Mouse (Mus musculus) heart, embryonic 14.5 days (tissue): ENCODE results near the gene Atp6v0b. TPM values are rescaled to one million over a fixed set of nuclear protein-coding genes. Genes with fewer than 3 reads are reported as not detected.

Source experiments
- ATAC-seq: fragments of 200-750 bp; cut with Nextera tagmentation; 2 replicates; pipeline ENCODE4 v1.8.0; 2017; ENCODE audit warnings: low read depth, moderate TSS enrichment; ENCODE audit not compliant: insufficient number of reproducible peaks, insufficient read depth, low FRiP score
- H3K27ac ChIP-seq, 2 experiments: fragments of 200-500 bp in 1 of 2; fragments of 300-500 bp in 1 of 2; sonication (generic) in 1 of 2; replicated peaks in 1 of 2; 2 replicates each; pipeline ENCODE4 v1.5.1; 2012 to 2014; ENCODE audit warnings: low read depth in 2 of 2, low read length in 2 of 2, control low read depth in 1 of 2, mild to moderate bottlenecking in 1 of 2, mixed read lengths in 1 of 2; ENCODE audit not compliant: control insufficient read depth in 1 of 2, insufficient read depth in 1 of 2
- H3K27me3 ChIP-seq: fragments of 300-500 bp; sonication (generic); 2 replicates; pipeline ENCODE4 v1.6.1; 2014; ENCODE audit warnings: mild to moderate bottlenecking, low read length, control low read depth; ENCODE audit not compliant: control insufficient read depth, insufficient read depth
- H3K36me3 ChIP-seq: fragments of 300-500 bp; sonication (generic); 2 replicates; pipeline ENCODE4 v1.6.1; 2014; ENCODE audit warnings: mild to moderate bottlenecking, control low read depth, low read length, mixed read lengths; ENCODE audit not compliant: control insufficient read depth, insufficient read depth
- H3K4me1 ChIP-seq, 2 experiments: fragments of 200-500 bp in 1 of 2; fragments of 300-500 bp in 1 of 2; sonication (generic) in 1 of 2; 2 replicates each; pipeline ENCODE4 v1.6.1; 2012 to 2014; ENCODE audit warnings: low read length in 2 of 2, control low read depth in 1 of 2, mixed read lengths in 1 of 2; ENCODE audit not compliant: control insufficient read depth in 2 of 2, insufficient read depth in 2 of 2
- H3K4me2 ChIP-seq: fragments of 300-500 bp; sonication (generic); 2 replicates; pipeline ENCODE4 v1.6.1; 2014; ENCODE audit warnings: mild to moderate bottlenecking, low read length
- H3K4me3 ChIP-seq, 2 experiments: fragments of 200-500 bp in 1 of 2; fragments of 300-500 bp in 1 of 2; sonication (generic) in 1 of 2; 2 replicates each; pipeline ENCODE4 v1.5.1; 2012 to 2014; ENCODE audit warnings: low read length in 2 of 2, mild to moderate bottlenecking in 2 of 2, control low read depth in 1 of 2, low read depth in 1 of 2, moderate library complexity in 1 of 2; ENCODE audit not compliant: control insufficient read depth in 1 of 2, insufficient read depth in 1 of 2
- H3K9ac ChIP-seq: fragments of 300-500 bp; sonication (generic); 2 replicates; pipeline ENCODE4 v1.6.1; 2014; ENCODE audit warnings: mild to moderate bottlenecking, low read length
- H3K9me3 ChIP-seq: fragments of 300-500 bp; sonication (generic); 2 replicates; pipeline ENCODE4 v1.6.1; 2016; ENCODE audit warnings: low read length, control low read depth; ENCODE audit not compliant: control insufficient read depth
- WGBS: fragments of 180-500 bp; shearing (Covaris S2); extraction: QIAGEN DNeasy Blood & Tissue Kit; methylation state at CpG from one replicate; pipeline ENCODE4 v1.1.7; 2014; 5-methylcytosine and 5-hydroxymethylcytosine counted together
- polyA plus RNA-seq: library from polyadenylated mRNA; unstranded; fragments of >200 nt; fragmentation: Nextera tagmentation; extraction: Ambion mirVana; gene quantifications from 2 replicates; pipeline ENCODE4 v1.2.1, GENCODE M21; 2014

The Atp6v0b gene
- polyA plus RNA-seq, 1 experiment from 2014 or later, result 250 TPM

- Histone ChIP-seq H3K36me3 (0 out of 2 replicates have a peak, but pooled peaks cover 6% of the 10 kb centered on the region), H3K4me3 (no peak overlapping the region), H3K9me3 (no peaks in the 10 kb centered on the region), H3K4me2 (no peak overlapping the region), H3K4me1 (peaks cover 12% of the 10 kb centered on the region in 2 experiments), H3K27ac (no peak overlapping the region), H3K9ac (no peak overlapping the region), H3K27me3 (no peaks in the 10 kb centered on the region; the same call in 1 of the 2 replicates)
- no peak for ATAC-seq
- 78% methylated on average over 3 of the region's 3 CpGs for WGBS
Measured at GRCm38 (mm10) chr4:117858794-117859193, 28.3 kb downstream of the Atp6v0b start.

- Histone ChIP-seq H3K9ac (no peak overlapping the region), H3K9me3 (no peaks in the 10 kb centered on the region), H3K36me3 (0 out of 2 replicates have a peak, but pooled peaks cover 6% of the 10 kb centered on the region), H3K4me1 (peaks cover 10% of the 10 kb centered on the region in 2 experiments), H3K4me2 (no peak overlapping the region), H3K27ac (no peak overlapping the region), H3K27me3 (no peaks in the 10 kb centered on the region; the same call in 1 of the 2 replicates), H3K4me3 (no peak overlapping the region)
- ATAC-seq, result no peak
- 79% methylated on average over 9 of the region's 9 CpGs for WGBS
Measured at GRCm38 (mm10) chr4:117855146-117855545, 32.0 kb downstream of the Atp6v0b start.

- Histone ChIP-seq H3K4me1 (peaks cover 13 to 15% of the 10 kb centered on the region in 2 experiments), H3K27me3 (no peaks in the 10 kb centered on the region), H3K9me3 (no peaks in the 10 kb centered on the region), H3K4me3 (no peak overlapping the region), H3K9ac (no peak overlapping the region), H3K4me2 (no peak overlapping the region), H3K36me3 (0 out of 2 replicates have a peak, but pooled peaks cover 3% of the 10 kb centered on the region), H3K27ac (no peak overlapping the region)
- no peak for ATAC-seq
- 86% methylated on average over 10 of the region's 10 CpGs for WGBS
Measured at GRCm38 (mm10) chr4:117852152-117852868, 34.8 kb downstream of the Atp6v0b start.

- Histone ChIP-seq H3K27me3 (no peaks in the 10 kb centered on the region), H3K4me1 (peaks cover 13 to 15% of the 10 kb centered on the region in 2 experiments), H3K9me3 (no peaks in the 10 kb centered on the region), H3K27ac (no peak overlapping the region), H3K4me2 (no peak overlapping the region), H3K36me3 (no peaks in the 10 kb centered on the region), H3K4me3 (no peak overlapping the region), H3K9ac (no peak overlapping the region)
- ATAC-seq, result no peak
- WGBS, result 62% methylated on average over 7 of the region's 7 CpGs
Measured at GRCm38 (mm10) chr4:117850871-117851270, 36.3 kb downstream of the Atp6v0b start.

GRCm38 (mm10) chr4:117850176-117850575 lies 37.0 kb downstream of the Atp6v0b start:
- WGBS, result 79% methylated on average over 7 of the region's 7 CpGs
- H3K4me1 ChIP-seq, result peaks cover 12% of the 10 kb centered on the region in 2 experiments
- H3K9ac ChIP-seq, result no peak overlapping the region
- H3K36me3 ChIP-seq, result no peaks in the 10 kb centered on the region
- H3K9me3 ChIP-seq, result no peaks in the 10 kb centered on the region
- no peak overlapping the region for H3K4me2 ChIP-seq
- no peak for ATAC-seq
- no peak overlapping the region for H3K27ac ChIP-seq
- no peaks in the 10 kb centered on the region for H3K27me3 ChIP-seq
- no peak overlapping the region for H3K4me3 ChIP-seq

- H3K4me1 ChIP-seq, result peaks cover 5 to 7% of the 10 kb centered on the region in 2 experiments; a peak in 2 of 4 replicates
- H3K4me3 ChIP-seq, result no peak overlapping the region
- H3K9me3 ChIP-seq, result no peaks in the 10 kb centered on the region
- H3K9ac ChIP-seq, result no peak overlapping the region
- no peak overlapping the region for H3K4me2 ChIP-seq
- H3K36me3 ChIP-seq, result no peaks in the 10 kb centered on the region
- H3K27me3 ChIP-seq, result no peaks in the 10 kb centered on the region
- WGBS, result 76% methylated on average over 5 of the region's 5 CpGs
- H3K27ac ChIP-seq, result no peak overlapping the region
- no peak for ATAC-seq
Measured at GRCm38 (mm10) chr4:117849506-117849905, 37.6 kb downstream of the Atp6v0b start.

GRCm38 (mm10) chr4:117849063-117849462 lies 38.1 kb downstream of the Atp6v0b start:
- no peak for ATAC-seq
- Histone ChIP-seq H3K9ac (no peak overlapping the region), H3K4me1 (peaks cover 3 to 7% of the 10 kb centered on the region in 2 experiments; a peak in 1 of 4 replicates), H3K27ac (no peak overlapping the region), H3K4me3 (no peak overlapping the region), H3K36me3 (no peaks in the 10 kb centered on the region), H3K9me3 (no peaks in the 10 kb centered on the region), H3K4me2 (no peak overlapping the region), H3K27me3 (no peaks in the 10 kb centered on the region)
- WGBS, result 49% methylated on average over 17 of the region's 17 CpGs
